Mouse (Mus musculus) midbrain, embryonic 13.5 days (tissue): ENCODE data around the gene Xylt2. TPM values are rescaled to one million over a fixed set of nuclear protein-coding genes. Genes with fewer than 3 reads are reported as not detected.
"Not testable (repeated sequence)": the region's sequence is repeated elsewhere in the genome, so short reads cannot be mapped to it uniquely, and the experiment has no call there.

ENCODE experiments used
- ATAC-seq: fragments of 200-750 bp; cut with Nextera tagmentation; 2 replicates; pipeline ENCODE4 v1.8.0; 2017; ENCODE audit warnings: mild to moderate bottlenecking, moderate TSS enrichment, moderate library complexity
- H3K27ac ChIP-seq: fragments of 300-500 bp; sonication (generic); 2 replicates; pipeline ENCODE4 v1.5.1; 2015; ENCODE audit warnings: inconsistent platforms, mild to moderate bottlenecking, moderate library complexity
- H3K27me3 ChIP-seq: fragments of 300-500 bp; sonication (generic); 2 replicates; pipeline ENCODE4 v1.6.1; 2015; ENCODE audit warnings: mild to moderate bottlenecking, inconsistent platforms
- H3K36me3 ChIP-seq: fragments of 300-500 bp; sonication (generic); 2 replicates; pipeline ENCODE4 v1.6.1; 2015; ENCODE audit warnings: mild to moderate bottlenecking, inconsistent platforms
- H3K4me1 ChIP-seq: fragments of 300-500 bp; sonication (generic); replicated peaks from 2 replicates; pipeline ENCODE4 v1.6.1; 2015; ENCODE audit warnings: inconsistent platforms
- H3K4me2 ChIP-seq: fragments of 300-500 bp; sonication (generic); replicated peaks from 2 replicates; pipeline ENCODE4 v1.6.1; 2015; ENCODE audit warnings: moderate library complexity, mild to moderate bottlenecking, inconsistent platforms
- H3K4me3 ChIP-seq: fragments of 300-500 bp; sonication (generic); replicated peaks from 2 replicates; pipeline ENCODE4 v1.5.1; 2015; ENCODE audit warnings: mild to moderate bottlenecking, inconsistent platforms
- H3K9ac ChIP-seq: fragments of 300-500 bp; sonication (generic); replicated peaks from 2 replicates; pipeline ENCODE4 v1.6.1; 2015; ENCODE audit warnings: mild to moderate bottlenecking, inconsistent platforms
- H3K9me3 ChIP-seq: fragments of 300-500 bp; sonication (generic); 2 replicates; pipeline ENCODE4 v1.6.1; 2016; ENCODE audit warnings: mild to moderate bottlenecking, inconsistent platforms
- WGBS: fragments of 180-500 bp; shearing (Covaris S2); methylation state at CpG from one replicate; pipeline ENCODE4 v1.1.7; 2015; 5-methylcytosine and 5-hydroxymethylcytosine counted together
- polyA plus RNA-seq: library from polyadenylated mRNA; unstranded; fragments of >200 nt; fragmentation: Nextera tagmentation; extraction: Ambion mirVana; gene quantifications from 2 replicates; pipeline ENCODE4 v1.2.1, GENCODE M21; 2015

The Xylt2 gene
- polyA plus RNA-seq, 1 experiment from 2014 or later, result 11.3 TPM

DNA sequence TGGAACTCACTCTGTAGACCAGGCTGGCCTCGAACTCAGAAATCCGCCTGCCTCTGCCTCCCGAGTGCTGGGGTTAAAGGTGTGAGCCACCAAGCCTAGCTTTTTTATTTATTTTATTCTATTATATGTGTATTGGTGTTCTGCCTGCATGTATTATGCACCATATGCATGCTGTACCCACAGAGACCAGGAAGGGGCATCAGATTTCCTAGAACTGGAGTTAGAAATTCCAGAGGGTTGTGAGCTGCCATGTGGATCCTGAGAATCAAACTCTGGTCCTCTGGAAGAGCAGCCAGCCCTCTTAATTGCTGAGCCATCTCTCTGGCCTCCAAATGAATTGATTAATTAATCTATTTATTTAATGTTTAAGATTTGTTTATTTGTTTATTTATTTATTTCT is 22.1 kb upstream of the Xylt2 start:
- Histone ChIP-seq H3K27me3 (no peaks in the 10 kb centered on the region), H3K36me3 (no peaks in the 10 kb centered on the region), H3K9me3 (no peaks in the 10 kb centered on the region), H3K9ac (no peak overlapping the region), H3K4me3 (no peak overlapping the region), H3K27ac (no peak overlapping the region), H3K4me2 (no peak overlapping the region), H3K4me1 (0 out of 2 replicates have a peak, but pooled peaks cover 8% of the 10 kb centered on the region)
- ATAC-seq, result no peak
- WGBS, result 96% methylated on average over 3 of the region's 3 CpGs

- H3K4me1 ChIP-seq, result 0 out of 2 replicates have a peak, but pooled peaks cover 8% of the 10 kb centered on the region
- no peaks in the 10 kb centered on the region for H3K9me3 ChIP-seq
- no peak overlapping the region for H3K4me3 ChIP-seq
- no peaks in the 10 kb centered on the region for H3K36me3 ChIP-seq
- 0 out of 2 replicates have a peak, but pooled peaks have one; percentile 11 for ATAC-seq
- no peak overlapping the region for H3K4me2 ChIP-seq
- H3K9ac ChIP-seq, result no peak overlapping the region
- no peaks in the 10 kb centered on the region for H3K27me3 ChIP-seq
- 51% methylated on average over 13 of the region's 13 CpGs for WGBS
- no peak overlapping the region for H3K27ac ChIP-seq
These were observed 20.6 kb upstream of the Xylt2 start for GRCm38 (mm10) chr11:94697703-94698464.

DNA sequence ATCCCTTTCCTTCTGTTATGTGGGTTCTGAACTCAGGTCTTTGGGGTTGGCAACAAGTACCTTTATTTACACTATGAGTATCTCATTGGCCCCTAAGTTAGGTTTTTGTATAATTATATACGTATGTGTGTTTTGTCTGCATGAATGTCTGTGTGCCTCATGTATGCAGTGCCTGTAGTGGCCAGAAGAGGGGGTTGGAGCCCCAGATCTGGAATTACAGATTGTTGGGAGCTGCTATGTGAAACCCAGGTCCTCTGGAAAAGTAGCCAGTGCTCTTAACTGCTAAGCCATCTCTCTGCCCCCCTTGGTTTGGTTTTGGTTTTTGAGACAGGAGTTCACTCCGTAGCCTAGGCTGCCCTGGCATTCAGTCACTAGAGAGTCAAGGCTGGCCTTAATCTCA is 19.8 kb upstream of the Xylt2 start:
- 93% methylated on average over 2 of the region's 2 CpGs for WGBS
- no peaks in the 10 kb centered on the region for H3K36me3 ChIP-seq
- ATAC-seq, result no peak
- no peak overlapping the region for H3K27ac ChIP-seq
- H3K4me3 ChIP-seq, result no peak overlapping the region
- 0 out of 2 replicates have a peak, but pooled peaks cover 8% of the 10 kb centered on the region for H3K4me1 ChIP-seq
- no peak overlapping the region for H3K9ac ChIP-seq
- H3K27me3 ChIP-seq, result no peaks in the 10 kb centered on the region
- no peak overlapping the region for H3K4me2 ChIP-seq
- no peaks in the 10 kb centered on the region for H3K9me3 ChIP-seq

DNA sequence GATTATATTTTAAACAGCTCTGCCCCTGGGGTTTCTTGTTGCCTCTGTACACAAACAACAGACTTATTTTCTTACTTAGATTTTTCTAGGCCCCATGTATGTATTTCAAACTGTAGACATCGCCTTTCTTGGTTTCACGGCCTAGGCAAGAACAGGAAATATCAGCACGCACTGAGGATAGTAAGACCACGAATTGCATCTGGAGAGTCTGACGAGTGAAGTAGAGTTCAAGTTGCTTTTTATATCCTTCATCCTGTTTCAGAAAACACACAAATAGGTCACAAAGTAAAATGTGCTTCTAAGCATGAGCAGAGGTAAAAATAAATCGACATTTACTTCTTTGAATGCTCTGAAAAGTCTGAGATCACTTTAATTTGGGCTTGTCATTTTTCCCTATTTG is 18.2 kb upstream of the Xylt2 start:
- WGBS, result 88% methylated on average over 6 of the region's 6 CpGs
- H3K27ac ChIP-seq, result no peak overlapping the region
- no peak overlapping the region for H3K4me2 ChIP-seq
- H3K4me1 ChIP-seq, result 0 out of 2 replicates have a peak, but pooled peaks cover 3% of the 10 kb centered on the region
- no peaks in the 10 kb centered on the region for H3K27me3 ChIP-seq
- H3K9ac ChIP-seq, result no peak overlapping the region
- ATAC-seq, result no peak
- no peaks in the 10 kb centered on the region for H3K9me3 ChIP-seq
- H3K36me3 ChIP-seq, result no peaks in the 10 kb centered on the region
- H3K4me3 ChIP-seq, result no peak overlapping the region

DNA sequence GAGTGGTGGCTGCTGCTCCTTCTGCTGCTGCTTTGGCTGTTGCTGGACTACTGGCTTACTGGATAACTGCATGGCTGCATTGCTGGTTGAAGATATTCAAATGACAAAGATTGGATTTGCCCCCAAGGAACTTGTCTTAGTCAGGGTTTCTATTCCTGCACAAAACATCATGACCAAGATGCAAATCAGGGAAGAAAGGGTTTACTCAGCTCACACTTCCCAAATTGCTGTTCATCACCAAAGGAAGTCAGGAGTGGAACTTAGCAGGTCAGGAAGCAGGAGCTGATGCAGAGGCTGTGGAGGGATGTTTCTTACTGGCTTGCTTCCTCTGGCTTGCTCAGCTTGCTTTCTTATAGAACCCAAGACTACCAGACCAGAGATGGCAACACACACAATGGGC is 15.2 kb upstream of the Xylt2 start:
- ATAC-seq, H3K4me3 ChIP-seq, H3K4me2 ChIP-seq, H3K9ac ChIP-seq, H3K36me3 ChIP-seq, H3K27me3 ChIP-seq, H3K4me1 ChIP-seq, H3K9me3 ChIP-seq, H3K27ac ChIP-seq: not testable (repeated sequence)

DNA sequence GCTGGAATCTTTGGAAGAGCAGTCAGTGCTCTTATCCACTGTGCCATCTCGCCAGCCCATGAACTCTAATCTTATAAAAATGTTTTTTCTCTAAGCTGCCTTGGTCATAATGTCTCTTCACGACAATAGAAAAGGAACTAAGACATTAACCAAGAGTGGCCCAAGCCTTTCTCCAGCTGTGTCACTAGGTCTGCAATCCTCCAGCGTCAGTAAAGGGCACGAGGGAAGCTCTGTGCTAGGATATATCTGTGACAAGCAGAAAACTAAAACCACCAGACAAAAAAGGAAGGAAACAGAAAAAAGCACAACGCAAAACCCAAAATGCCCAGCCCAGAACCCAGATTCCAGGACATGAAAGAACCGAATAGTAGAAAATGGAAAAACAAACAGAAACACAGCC is 9.9 kb upstream of the Xylt2 start:
- no peaks in the 10 kb centered on the region for H3K27me3 ChIP-seq
- no peaks in the 10 kb centered on the region for H3K9me3 ChIP-seq
- H3K4me2 ChIP-seq, result no peak overlapping the region
- H3K9ac ChIP-seq, result no peak overlapping the region
- ATAC-seq, result no peak
- H3K27ac ChIP-seq, result no peak overlapping the region
- no peak overlapping the region for H3K4me3 ChIP-seq
- 0 out of 2 replicates have a peak, but pooled peaks cover 7% of the 10 kb centered on the region for H3K4me1 ChIP-seq
- H3K36me3 ChIP-seq, result no peaks in the 10 kb centered on the region
- 84% methylated on average over 6 of the region's 6 CpGs for WGBS

DNA sequence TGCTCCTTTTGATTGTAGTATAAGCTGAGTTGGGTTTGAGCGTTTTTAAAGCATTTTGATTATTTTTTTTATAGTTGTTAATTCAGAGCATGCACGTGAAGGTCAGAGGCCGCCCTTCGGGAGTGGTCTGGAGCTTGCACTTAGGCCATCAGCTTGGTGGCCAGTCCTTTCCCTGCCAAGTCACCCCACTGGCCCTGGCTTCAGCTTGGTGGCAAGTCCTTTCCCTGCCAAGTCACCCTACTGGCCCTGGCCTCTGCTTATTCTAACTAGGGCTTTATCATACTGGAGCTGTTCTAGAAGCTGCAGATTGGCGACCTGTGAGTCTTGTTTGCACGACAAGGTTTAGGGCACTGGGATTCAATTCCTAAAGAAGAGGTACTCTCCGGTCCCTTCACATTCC is 5.1 kb upstream of the Xylt2 start:
- 86% methylated on average over 7 of the region's 7 CpGs for WGBS
- ATAC-seq, result no peak
- H3K4me3 ChIP-seq, result no peak overlapping the region
- no peaks in the 10 kb centered on the region for H3K36me3 ChIP-seq
- H3K27me3 ChIP-seq, result no peaks in the 10 kb centered on the region
- no peaks in the 10 kb centered on the region for H3K9me3 ChIP-seq
- H3K9ac ChIP-seq, result no peak overlapping the region
- H3K4me2 ChIP-seq, result no peak overlapping the region
- no peak overlapping the region for H3K27ac ChIP-seq
- H3K4me1 ChIP-seq, result peaks cover 11% of the 10 kb centered on the region

DNA sequence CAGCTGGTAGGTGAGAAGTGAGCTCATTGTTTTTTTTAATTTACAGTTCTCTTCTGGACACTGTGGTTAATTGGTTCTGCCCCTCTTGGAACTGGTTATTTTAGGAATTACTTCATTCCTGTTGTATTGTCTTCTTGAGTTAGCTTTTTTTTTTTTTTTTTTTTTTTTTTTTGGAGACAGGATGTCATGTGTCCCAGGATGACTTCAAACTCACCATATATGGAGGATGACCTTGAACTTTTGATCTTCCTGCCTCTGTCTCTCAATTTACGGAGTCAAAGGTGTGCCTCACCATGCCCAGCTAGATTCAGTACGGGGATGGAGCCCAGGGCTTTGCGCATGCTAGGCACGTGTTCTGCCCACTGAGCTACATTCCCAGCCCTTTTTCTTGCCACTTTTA is 4.3 kb upstream of the Xylt2 start:
- H3K9me3 ChIP-seq, result no peaks in the 10 kb centered on the region
- H3K27ac ChIP-seq, result no peak overlapping the region
- H3K4me2 ChIP-seq, result no peak overlapping the region
- H3K36me3 ChIP-seq, result no peaks in the 10 kb centered on the region
- H3K4me1 ChIP-seq, result peaks cover 13% of the 10 kb centered on the region
- no peaks in the 10 kb centered on the region for H3K27me3 ChIP-seq
- no peak for ATAC-seq
- H3K9ac ChIP-seq, result no peak overlapping the region
- 86% methylated on average over 4 of the region's 4 CpGs for WGBS
- no peak overlapping the region for H3K4me3 ChIP-seq

DNA sequence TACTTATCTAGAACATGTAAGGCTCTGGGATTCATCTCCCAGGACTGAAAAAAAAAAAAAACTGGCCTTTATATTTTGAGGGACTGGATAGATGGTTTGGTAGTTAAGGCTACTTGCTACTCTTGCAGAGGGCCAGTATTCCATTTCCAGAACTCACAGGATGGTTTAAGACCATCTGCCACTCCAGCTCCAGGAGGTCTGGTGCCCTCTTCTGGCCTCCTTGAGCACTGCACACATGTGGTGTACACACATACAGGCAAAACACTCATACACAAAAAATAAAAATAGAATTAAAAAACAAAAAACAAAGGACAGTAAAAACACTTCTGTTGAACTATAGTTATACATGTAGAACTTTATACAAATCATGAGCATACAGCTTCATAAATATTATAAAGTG is 3.3 kb upstream of the Xylt2 start:
- Histone ChIP-seq H3K9me3 (no peaks in the 10 kb centered on the region), H3K36me3 (no peaks in the 10 kb centered on the region)
- no peak for ATAC-seq

DNA sequence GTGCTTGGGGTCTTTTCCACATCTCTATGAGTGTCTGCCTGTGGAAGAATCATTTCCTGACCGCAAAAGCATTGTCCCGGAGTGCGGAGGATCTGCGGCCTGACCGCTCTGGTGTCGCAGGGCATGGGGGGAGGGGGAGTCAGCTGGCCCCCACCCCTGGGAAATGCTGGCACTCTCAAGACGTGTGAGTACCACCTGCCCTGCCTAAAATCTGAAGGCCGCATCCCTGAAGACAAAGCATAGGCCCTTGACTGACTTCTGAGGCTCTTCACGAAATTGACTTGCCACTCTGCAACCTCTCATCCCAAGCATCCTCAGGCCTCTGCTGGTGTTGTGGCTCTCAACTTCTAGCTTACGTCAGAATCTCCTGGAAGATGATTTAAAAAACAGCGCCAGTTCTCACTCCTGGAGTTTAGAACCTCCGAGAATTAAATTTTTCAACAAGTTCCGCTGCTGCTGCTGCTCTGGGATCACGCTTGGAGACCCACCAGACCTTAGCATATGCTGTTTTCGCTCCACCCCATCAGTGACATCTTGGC is 361 bp upstream of the Xylt2 start:
- H3K27me3 ChIP-seq, result no peaks in the 10 kb centered on the region
- peak overlapping the region; percentile 77 for H3K4me2 ChIP-seq
- H3K9ac ChIP-seq, result peak overlapping the region; percentile 69
- WGBS, result 32% methylated on average over 15 of the region's 15 CpGs
- H3K36me3 ChIP-seq, result no peaks in the 10 kb centered on the region
- H3K27ac ChIP-seq, result peak overlapping the region; percentile 92
- ATAC-seq, result peak; percentile 82; the same call in 1 of the 2 replicates
- peaks cover 25% of the 10 kb centered on the region for H3K4me1 ChIP-seq
- no peaks in the 10 kb centered on the region for H3K9me3 ChIP-seq
- peak overlapping the region; percentile 79 for H3K4me3 ChIP-seq

More for the DNA sequence above, 3.3 kb upstream of the Xylt2 start:
- H3K27me3 ChIP-seq, result no peaks in the 10 kb centered on the region
- H3K27ac ChIP-seq, result no peak overlapping the region
- no peak overlapping the region for H3K4me3 ChIP-seq
- H3K9ac ChIP-seq, result no peak overlapping the region
- H3K4me2 ChIP-seq, result no peak overlapping the region
- H3K4me1 ChIP-seq, result peaks cover 23% of the 10 kb centered on the region

- peak overlapping the region; percentile 79 for H3K4me3 ChIP-seq
- no peak overlapping the region for H3K27ac ChIP-seq
- ATAC-seq, result peak; percentile 2; the same call in 1 of the 2 replicates
- H3K4me2 ChIP-seq, result peak overlapping the region; percentile 77
- H3K4me1 ChIP-seq, result peaks cover 31% of the 10 kb centered on the region
- H3K36me3 ChIP-seq, result no peaks in the 10 kb centered on the region
- H3K9ac ChIP-seq, result peak overlapping the region; percentile 90
- H3K9me3 ChIP-seq, result no peaks in the 10 kb centered on the region
- 45% methylated on average over 4 of the region's 4 CpGs for WGBS
- no peaks in the 10 kb centered on the region for H3K27me3 ChIP-seq
These were observed 1.0 kb downstream of the Xylt2 start for GRCm38 (mm10) chr11:94676308-94676707.

DNA sequence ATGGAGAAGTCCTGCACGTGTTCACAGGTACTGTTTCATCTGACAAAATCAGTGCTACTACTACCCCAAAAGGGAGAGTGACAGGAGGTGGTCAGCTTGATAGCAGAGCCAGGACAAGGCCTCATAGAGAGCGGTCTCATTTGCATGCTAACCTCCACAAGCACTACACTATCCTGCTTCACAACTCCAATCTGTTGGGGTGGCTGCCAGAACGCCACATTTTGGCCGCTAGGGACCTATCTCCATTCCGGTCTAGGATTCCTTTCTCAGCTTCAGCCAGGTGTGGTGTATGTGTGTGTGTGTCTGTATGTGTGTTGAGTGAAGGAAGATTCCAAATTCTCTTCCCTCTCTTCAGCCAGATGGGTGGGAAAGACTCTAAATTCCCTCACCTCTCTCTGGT is 1.9 kb downstream of the Xylt2 start:
- no peaks in the 10 kb centered on the region for H3K27me3 ChIP-seq
- H3K9me3 ChIP-seq, result no peaks in the 10 kb centered on the region
- H3K4me1 ChIP-seq, result peaks cover 31% of the 10 kb centered on the region
- H3K36me3 ChIP-seq, result peaks cover 3% of the 10 kb centered on the region
- ATAC-seq, result no peak
- no peak overlapping the region for H3K4me2 ChIP-seq
- H3K4me3 ChIP-seq, result peak overlapping the region; percentile 79; the same call in 1 of the 2 replicates
- H3K9ac ChIP-seq, result peak overlapping the region; percentile 16; the same call in 1 of the 2 replicates
- 82% methylated on average over 5 of the region's 5 CpGs for WGBS
- H3K27ac ChIP-seq, result no peak overlapping the region
